Mouse (Mus musculus): ENCODE results near the gene Ganab. TPM values are rescaled to one million over a fixed set of nuclear protein-coding genes. Genes with fewer than 3 reads are reported as not detected.
"Not testable (repeated sequence)": the region's sequence is repeated elsewhere in the genome, so short reads cannot be mapped to it uniquely, and the experiment has no call there.

Ganab gene
- polyA plus RNA-seq, 2 experiments, result 91.7 to 212 TPM

DNA sequence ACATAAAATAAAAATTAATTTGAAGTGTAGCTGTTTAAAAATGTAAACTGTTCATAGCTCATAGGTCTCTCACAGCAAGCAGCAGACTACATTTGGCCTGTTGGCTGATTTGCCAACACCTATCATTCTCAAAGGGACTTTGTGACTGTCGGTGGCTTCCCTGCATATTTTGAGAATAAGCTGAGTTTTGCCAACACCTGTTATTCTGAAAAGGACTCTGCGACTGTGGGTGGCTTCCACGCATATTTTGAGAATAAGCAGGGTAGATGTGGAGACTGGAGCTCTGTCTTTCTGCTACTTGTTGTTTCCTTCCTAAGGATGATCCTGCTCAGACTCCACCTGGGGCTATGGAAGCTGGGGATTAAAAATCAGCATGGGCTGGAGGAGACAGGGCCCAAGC is 44.8 kb upstream of the Ganab start:
- DNase-seq (ENCODE audit: low spot score) (no peak), ATAC-seq (ENCODE audit: low FRiP score, low read depth) (no peak)
- H3K27me3 ChIP-seq (ENCODE audit: control insufficient read depth, insufficient read depth, low read length), result no peaks in the 10 kb centered on the region
- 78% methylated on average over 3 of the region's 3 CpGs for WGBS
- no peak overlapping the region for H3K4me3 ChIP-seq (replicated peaks; ENCODE audit: low read length)
- no peak overlapping the region for H3K27ac ChIP-seq (replicated peaks; ENCODE audit: low read depth, low read length)
- no peaks in the 10 kb centered on the region for H3K9me3 ChIP-seq (ENCODE audit: control insufficient read depth, low read length)
- no peak for TF ChIP-seq POLR2A (IDR thresholded peaks at IDR 0.05; ENCODE audit: borderline replicate concordance, extremely low read depth, insufficient read depth, insufficient read length)
- H3K4me2 ChIP-seq (replicated peaks; ENCODE audit: low read depth, low read length, severe bottlenecking), result no peak overlapping the region
- no peaks in the 10 kb centered on the region for H3K36me3 ChIP-seq (ENCODE audit: control insufficient read depth, insufficient read depth, low read length)
- no peak overlapping the region for H3K9ac ChIP-seq (ENCODE audit: low read depth, low read length, severe bottlenecking)
- peaks cover 8% of the 10 kb centered on the region for H3K4me1 ChIP-seq (ENCODE audit: control insufficient read depth, insufficient read depth, low read length)

DNA sequence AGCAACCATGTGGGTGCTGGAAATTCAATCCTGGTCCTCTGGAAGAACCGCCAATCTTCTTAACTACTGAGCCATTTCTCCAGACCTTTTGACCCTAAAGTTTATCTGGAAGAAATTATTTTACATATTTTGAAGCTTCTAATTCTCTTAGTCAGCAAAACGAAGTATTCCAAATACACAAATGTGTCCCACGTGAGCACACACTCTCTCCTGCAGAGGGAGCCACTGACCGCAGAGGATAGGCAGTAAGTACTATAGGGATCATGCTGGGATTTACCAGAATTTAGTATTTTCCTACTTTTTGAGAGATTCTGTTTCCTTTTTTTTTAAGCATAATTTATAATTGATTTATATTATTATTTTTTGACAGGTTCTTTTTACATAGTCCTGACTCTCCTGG is 40.2 kb upstream of the Ganab start:
- DNase-seq (ENCODE audit: low spot score), result no peak
- no peak for TF ChIP-seq POLR2A (IDR thresholded peaks at IDR 0.05; ENCODE audit: borderline replicate concordance, extremely low read depth, insufficient read depth, insufficient read length)
- Histone ChIP-seq H3K27ac (replicated peaks; ENCODE audit: low read depth, low read length) (no peak overlapping the region), H3K36me3 (ENCODE audit: control insufficient read depth, insufficient read depth, low read length) (no peaks in the 10 kb centered on the region), H3K4me2 (replicated peaks; ENCODE audit: low read depth, low read length, severe bottlenecking) (no peak overlapping the region), H3K27me3 (ENCODE audit: control insufficient read depth, insufficient read depth, low read length) (no peaks in the 10 kb centered on the region), H3K4me1 (ENCODE audit: control insufficient read depth, insufficient read depth, low read length) (no peaks in the 10 kb centered on the region), H3K4me3 (replicated peaks; ENCODE audit: low read length) (no peak overlapping the region), H3K9me3 (ENCODE audit: control insufficient read depth, low read length) (no peaks in the 10 kb centered on the region), H3K9ac (ENCODE audit: low read depth, low read length, severe bottlenecking) (no peak overlapping the region)
- ATAC-seq (ENCODE audit: low FRiP score, low read depth), result no peak
- WGBS, result 35% methylated on average over 4 of the region's 4 CpGs

DNA sequence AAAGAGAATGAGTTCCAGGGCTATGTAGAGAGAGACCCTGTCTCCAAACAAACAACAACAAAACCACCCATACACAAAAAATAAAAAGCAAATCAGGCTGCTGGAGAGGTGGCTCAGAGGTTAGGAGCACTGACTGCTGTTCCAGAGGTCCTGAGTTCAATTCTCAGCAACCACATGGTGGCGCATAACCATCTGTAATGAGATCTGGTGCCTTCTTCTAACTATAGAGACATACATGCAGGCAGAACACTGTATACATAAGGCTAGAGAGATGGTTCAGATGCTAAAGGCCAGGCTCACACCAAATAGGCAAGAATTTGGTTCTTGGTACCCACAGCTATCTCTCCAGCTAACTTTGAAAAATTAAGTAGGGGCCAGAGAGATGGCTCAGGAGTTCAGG is 38.9 kb upstream of the Ganab start:
- Histone ChIP-seq H3K27me3 (ENCODE audit: control insufficient read depth, insufficient read depth, low read length) (no peaks in the 10 kb centered on the region), H3K9ac (ENCODE audit: low read depth, low read length, severe bottlenecking) (no peak overlapping the region), H3K4me3 (replicated peaks; ENCODE audit: low read length) (no peak overlapping the region), H3K9me3 (ENCODE audit: control insufficient read depth, low read length) (no peaks in the 10 kb centered on the region), H3K36me3 (ENCODE audit: control insufficient read depth, insufficient read depth, low read length) (no peaks in the 10 kb centered on the region), H3K4me1 (ENCODE audit: control insufficient read depth, insufficient read depth, low read length) (no peaks in the 10 kb centered on the region), H3K27ac (replicated peaks; ENCODE audit: low read depth, low read length) (no peak overlapping the region), H3K4me2 (replicated peaks; ENCODE audit: low read depth, low read length, severe bottlenecking) (no peak overlapping the region)
- DNase-seq (ENCODE audit: low spot score) (no peak), ATAC-seq (ENCODE audit: low FRiP score, low read depth) (no peak)
- WGBS, result 23% methylated on average over 1 of the region's 1 CpGs
- no peak for TF ChIP-seq POLR2A (IDR thresholded peaks at IDR 0.05; ENCODE audit: borderline replicate concordance, extremely low read depth, insufficient read depth, insufficient read length)

DNA sequence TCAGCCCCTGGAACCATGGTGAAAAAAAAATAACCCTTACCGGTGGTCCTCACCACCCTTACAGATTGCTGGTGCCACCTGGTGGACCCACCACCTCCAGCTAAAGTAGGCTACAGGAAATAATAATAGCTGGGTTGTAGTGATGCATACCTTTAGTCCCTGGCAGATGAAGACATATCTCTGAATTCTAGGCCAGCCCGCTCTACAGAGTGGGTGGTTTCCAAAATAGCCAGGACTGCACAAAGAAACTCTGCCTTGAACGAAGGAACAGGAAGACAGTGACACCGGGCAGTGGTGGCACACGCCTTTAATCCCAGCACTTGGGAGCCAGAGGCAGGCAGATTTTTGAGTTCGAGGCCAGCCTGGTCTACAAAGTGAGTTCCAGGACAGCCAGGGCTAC is 33.6 kb upstream of the Ganab start:
- Histone ChIP-seq H3K4me3 (replicated peaks; ENCODE audit: low read length) (no peak overlapping the region), H3K36me3 (ENCODE audit: control insufficient read depth, insufficient read depth, low read length) (no peaks in the 10 kb centered on the region), H3K9me3 (ENCODE audit: control insufficient read depth, low read length) (no peaks in the 10 kb centered on the region), H3K27me3 (ENCODE audit: control insufficient read depth, insufficient read depth, low read length) (no peaks in the 10 kb centered on the region), H3K9ac (ENCODE audit: low read depth, low read length, severe bottlenecking) (no peak overlapping the region), H3K4me2 (replicated peaks; ENCODE audit: low read depth, low read length, severe bottlenecking) (no peak overlapping the region), H3K4me1 (ENCODE audit: control insufficient read depth, insufficient read depth, low read length) (no peaks in the 10 kb centered on the region), H3K27ac (replicated peaks; ENCODE audit: low read depth, low read length) (no peak overlapping the region)
- no peak for TF ChIP-seq POLR2A (IDR thresholded peaks at IDR 0.05; ENCODE audit: borderline replicate concordance, extremely low read depth, insufficient read depth, insufficient read length)
- ATAC-seq (ENCODE audit: low FRiP score, low read depth), result no peak
- DNase-seq (ENCODE audit: low spot score), result no peak
- WGBS, result 83% methylated on average over 6 of the region's 6 CpGs

DNA sequence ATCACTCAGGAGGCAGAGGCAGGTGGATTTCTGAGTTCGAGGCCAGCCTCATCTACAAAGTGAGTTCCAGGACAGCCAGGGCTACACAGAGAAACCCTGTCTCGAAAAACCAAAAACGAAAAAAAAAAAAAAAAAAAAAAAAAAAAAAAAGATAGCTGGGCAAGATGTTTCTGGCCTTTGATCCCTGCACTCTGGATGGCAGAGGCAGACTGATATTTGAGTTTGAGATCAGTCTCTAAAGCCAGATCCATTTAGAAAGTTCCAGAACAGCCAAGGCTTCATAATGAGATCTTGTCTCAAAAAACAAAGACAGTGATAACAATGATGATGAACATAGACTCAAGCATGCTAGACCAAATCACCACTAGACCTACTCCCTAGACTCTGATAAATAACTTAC is 27.5 kb upstream of the Ganab start:
- H3K4me2 ChIP-seq (replicated peaks; ENCODE audit: low read depth, low read length, severe bottlenecking), result peak overlapping the region; percentile 88; the same call in 1 of the 2 replicates
- DNase-seq (ENCODE audit: low spot score); ATAC-seq (ENCODE audit: low FRiP score, low read depth); H3K9ac ChIP-seq (ENCODE audit: low read depth, low read length, severe bottlenecking); H3K27ac ChIP-seq (replicated peaks; ENCODE audit: low read depth, low read length); H3K9me3 ChIP-seq (ENCODE audit: control insufficient read depth, low read length); H3K27me3 ChIP-seq (ENCODE audit: control insufficient read depth, insufficient read depth, low read length); H3K4me1 ChIP-seq (ENCODE audit: control insufficient read depth, insufficient read depth, low read length): not testable (repeated sequence)
- peak overlapping the region; percentile 91; the same call in 1 of the 2 replicates for H3K4me3 ChIP-seq (replicated peaks; ENCODE audit: low read length)
- peaks cover 20% of the 10 kb centered on the region for H3K36me3 ChIP-seq (ENCODE audit: control insufficient read depth, insufficient read depth, low read length)
- WGBS, result 86% methylated on average over 3 of the region's 3 CpGs

DNA sequence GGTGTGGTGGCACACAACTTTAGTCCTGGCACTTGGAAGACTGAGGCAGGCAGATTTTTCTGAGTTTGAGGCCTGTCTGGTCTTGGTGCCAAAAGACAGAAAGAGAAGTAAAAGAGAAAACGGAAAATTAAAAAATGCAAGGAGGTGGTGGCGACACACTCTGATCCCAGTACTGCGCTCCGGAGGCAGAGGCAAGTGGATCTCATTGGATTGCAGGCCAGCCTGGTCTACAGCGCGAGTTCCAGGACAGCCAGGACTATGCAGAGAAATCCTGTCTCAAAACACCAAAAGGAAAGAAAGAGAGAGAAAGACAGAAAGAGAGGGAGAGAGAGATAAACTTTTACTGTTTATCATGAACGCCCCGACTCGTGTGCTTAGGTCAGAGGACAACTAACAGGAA is 27.0 kb upstream of the Ganab start:
- H3K9me3 ChIP-seq (ENCODE audit: control insufficient read depth, low read length), result no peaks in the 10 kb centered on the region
- WGBS, result 64% methylated on average over 9 of the region's 9 CpGs
- H3K4me1 ChIP-seq (ENCODE audit: control insufficient read depth, insufficient read depth, low read length), result peaks cover 4% of the 10 kb centered on the region; the same call in 1 of the 2 replicates
- H3K4me2 ChIP-seq (replicated peaks; ENCODE audit: low read depth, low read length, severe bottlenecking), result peak overlapping the region; percentile 88
- peak; percentile 38; the same call in 1 of the 2 replicates for ATAC-seq (ENCODE audit: low FRiP score, low read depth)
- H3K36me3 ChIP-seq (ENCODE audit: control insufficient read depth, insufficient read depth, low read length), result peaks cover 25% of the 10 kb centered on the region
- H3K27ac ChIP-seq (replicated peaks; ENCODE audit: low read depth, low read length), result peak overlapping the region; percentile 40
- peak overlapping the region; percentile 93 for H3K9ac ChIP-seq (ENCODE audit: low read depth, low read length, severe bottlenecking)
- H3K4me3 ChIP-seq (replicated peaks; ENCODE audit: low read length), result peak overlapping the region; percentile 91
- no peak for DNase-seq (ENCODE audit: low spot score)
- no peaks in the 10 kb centered on the region for H3K27me3 ChIP-seq (ENCODE audit: control insufficient read depth, insufficient read depth, low read length)
- TF ChIP-seq POLR2A (IDR thresholded peaks at IDR 0.05; ENCODE audit: borderline replicate concordance, extremely low read depth, insufficient read depth, insufficient read length), result no peak

Measured in limb, embryonic 14.5 days (tissue).